ENCODE assay signal across 10 mouse cellular contexts in genomic region chr13:20473641-20474078, GRCm38 (mm10).
DNase-seq lines count a peak whose midpoint lies in the region; ATAC-seq and TF ChIP-seq lines count a peak whose summit lies in the region.
"Had no signal": no experiment of that assay in that cellular context is flagged by ENCODE, and none has a peak within 500 bp of the region (broad histone marks: within the 10 kb centered on the region; RNA-seq: fewer than 3 reads in every experiment).

No protein-coding gene starts in this region.

- no peak overlapping the region for H3K4me2 ChIP-seq in intestine, embryonic 14.5 days (ENCODE audit: low read length)
- no peak overlapping the region for H3K4me2 ChIP-seq in intestine, postnatal 0 days (replicated peaks; ENCODE audit: low read depth)
- H3K4me2 ChIP-seq in forebrain, embryonic 11.5 days (ENCODE audit: low read depth, low read length, severe bottlenecking), result peak overlapping the region; percentile 28; the same call in 1 of the 2 replicates
- peak overlapping the region; percentile 35 for H3K4me2 ChIP-seq in hindbrain, embryonic 11.5 days (replicated peaks; ENCODE audit: low read depth, low read length)
- H3K4me2 ChIP-seq in midbrain, postnatal 0 days (ENCODE audit: low read depth, low read length, poor library complexity, severe bottlenecking), result peak overlapping the region; percentile 71
- H3K4me2 ChIP-seq: limb, embryonic 13.5 days had no signal

- TF ChIP-seq CTCF in intestine, postnatal 0 days (IDR thresholded peaks at IDR 0.05; ENCODE audit: low read depth), result no peak
- TF ChIP-seq CTCF in midbrain, postnatal 0 days (IDR thresholded peaks at IDR 0.05), result no peak

- no peak overlapping the region for H3K27ac ChIP-seq in intestine, embryonic 14.5 days (ENCODE audit: low read depth)
- H3K27ac ChIP-seq in intestine, postnatal 0 days (ENCODE audit: low read depth, low read length), result no peak overlapping the region
- H3K27ac ChIP-seq in forebrain, embryonic 11.5 days (ENCODE audit: low read depth, low read length), result no peak overlapping the region
- H3K27ac ChIP-seq in hindbrain, embryonic 11.5 days (ENCODE audit: low read depth, low read length), result peak overlapping the region; percentile 69; the same call in 1 of the 2 replicates
- H3K27ac ChIP-seq in midbrain, postnatal 0 days (ENCODE audit: low read depth, low read length), result peak overlapping the region; percentile 78
- H3K27ac ChIP-seq: limb, embryonic 13.5 days had no signal

- no peak for ATAC-seq in intestine, embryonic 14.5 days (replicated peaks; ENCODE audit: low FRiP score, low TSS enrichment, low read depth)
- no peak for ATAC-seq in intestine, postnatal 0 days
- ATAC-seq in forebrain, embryonic 11.5 days (replicated peaks; ENCODE audit: low FRiP score), result no peak
- ATAC-seq in hindbrain, embryonic 11.5 days (ENCODE audit: low FRiP score), result no peak
- ATAC-seq in midbrain, postnatal 0 days (ENCODE audit: low FRiP score), result no peak
- no peak for ATAC-seq in megakaryocyte-erythroid progenitor cell, adult 5-6 weeks (replicated peaks; ENCODE audit: low FRiP score, low TSS enrichment, poor library complexity, severe bottlenecking)

- H3K36me3 ChIP-seq in intestine, embryonic 14.5 days (ENCODE audit: control insufficient read depth, insufficient read depth, low read length), result no peaks in the 10 kb centered on the region
- no peaks in the 10 kb centered on the region for H3K36me3 ChIP-seq in intestine, postnatal 0 days (ENCODE audit: control insufficient read depth, insufficient read depth)
- H3K36me3 ChIP-seq in forebrain, embryonic 11.5 days (ENCODE audit: control insufficient read depth, insufficient read depth, low read length), result no peaks in the 10 kb centered on the region
- no peaks in the 10 kb centered on the region for H3K36me3 ChIP-seq in hindbrain, embryonic 11.5 days (ENCODE audit: control insufficient read depth, insufficient read depth, low read length)
- H3K36me3 ChIP-seq in midbrain, postnatal 0 days (ENCODE audit: insufficient read depth, low read length), result no peaks in the 10 kb centered on the region
- H3K36me3 ChIP-seq: limb, embryonic 13.5 days had no signal

- peak; percentile 27 for DNase-seq in intestine, embryonic 14.5 days (ENCODE audit: low spot score)
- DNase-seq in forebrain, embryonic 11.5 days (ENCODE audit: low spot score), result no peak
- no peak for DNase-seq in hindbrain, embryonic 11.5 days (ENCODE audit: low spot score)
- DNase-seq in midbrain, postnatal 0 days (ENCODE audit: low spot score), result peak; percentile 39
- no peak for DNase-seq in adrenal gland, postnatal 4 days (ENCODE audit: low spot score in 2 of 2)
- DNase-seq: heart, postnatal 36 days; kidney, postnatal 36 days had no signal

- H3K9ac ChIP-seq in intestine, embryonic 14.5 days (ENCODE audit: low read length), result no peak overlapping the region
- H3K9ac ChIP-seq in intestine, postnatal 0 days (ENCODE audit: low read depth, low read length), result no peak overlapping the region
- H3K9ac ChIP-seq in forebrain, embryonic 11.5 days (ENCODE audit: low read length), result peak overlapping the region; percentile 20; the same call in 1 of the 2 replicates
- peak overlapping the region; percentile 20 for H3K9ac ChIP-seq in hindbrain, embryonic 11.5 days (ENCODE audit: low read depth, low read length)
- peak overlapping the region; percentile 54 for H3K9ac ChIP-seq in midbrain, postnatal 0 days (replicated peaks; ENCODE audit: low read length, poor library complexity, severe bottlenecking)
- H3K9ac ChIP-seq: limb, embryonic 13.5 days had no signal

- no peaks in the 10 kb centered on the region for H3K9me3 ChIP-seq in intestine, embryonic 14.5 days (ENCODE audit: control insufficient read depth, low read length)
- H3K9me3 ChIP-seq in intestine, postnatal 0 days (ENCODE audit: control insufficient read depth), result no peaks in the 10 kb centered on the region
- H3K9me3 ChIP-seq in forebrain, embryonic 11.5 days (ENCODE audit: control insufficient read depth, low read length), result no peaks in the 10 kb centered on the region
- H3K9me3 ChIP-seq in hindbrain, embryonic 11.5 days (ENCODE audit: control insufficient read depth, low read length), result no peaks in the 10 kb centered on the region
- H3K9me3 ChIP-seq in midbrain, postnatal 0 days (ENCODE audit: low read length), result no peaks in the 10 kb centered on the region
- H3K9me3 ChIP-seq: limb, embryonic 13.5 days had no signal

- no peak overlapping the region for H3K4me3 ChIP-seq in intestine, embryonic 14.5 days (ENCODE audit: low read depth, low read length)
- H3K4me3 ChIP-seq in intestine, postnatal 0 days (ENCODE audit: low read depth, low read length), result no peak overlapping the region
- peak overlapping the region; percentile 18; the same call in 1 of the 2 replicates for H3K4me3 ChIP-seq in forebrain, embryonic 11.5 days (ENCODE audit: low read depth, low read length)
- H3K4me3 ChIP-seq in hindbrain, embryonic 11.5 days (ENCODE audit: low read depth, low read length), result peak overlapping the region; percentile 27
- peak overlapping the region; percentile 48 for H3K4me3 ChIP-seq in midbrain, postnatal 0 days (ENCODE audit: low read depth, low read length)
- H3K4me3 ChIP-seq: limb, embryonic 13.5 days had no signal

- no peaks in the 10 kb centered on the region for H3K27me3 ChIP-seq in intestine, embryonic 14.5 days (replicated peaks; ENCODE audit: control insufficient read depth, insufficient read depth, low read length)
- no peaks in the 10 kb centered on the region for H3K27me3 ChIP-seq in intestine, postnatal 0 days (replicated peaks; ENCODE audit: control insufficient read depth, insufficient read depth, low read length)
- no peaks in the 10 kb centered on the region for H3K27me3 ChIP-seq in forebrain, embryonic 11.5 days (ENCODE audit: control insufficient read depth, insufficient read depth, low read length)
- H3K27me3 ChIP-seq in hindbrain, embryonic 11.5 days (ENCODE audit: control insufficient read depth, insufficient read depth, low read length), result no peaks in the 10 kb centered on the region
- H3K27me3 ChIP-seq in midbrain, postnatal 0 days (ENCODE audit: insufficient read depth, low read length), result no peaks in the 10 kb centered on the region

- WGBS in intestine, embryonic 14.5 days, result 69% methylated on average over 7 of the region's 7 CpGs
- WGBS in intestine, postnatal 0 days, result 73% methylated on average over 7 of the region's 7 CpGs
- WGBS in forebrain, embryonic 11.5 days, result 78% methylated on average over 7 of the region's 7 CpGs
- 76% methylated on average over 7 of the region's 7 CpGs for WGBS in hindbrain, embryonic 11.5 days
- 20% methylated on average over 7 of the region's 7 CpGs for WGBS in midbrain, postnatal 0 days

- no peaks in the 10 kb centered on the region for H3K4me1 ChIP-seq in intestine, embryonic 14.5 days (replicated peaks; ENCODE audit: control insufficient read depth, insufficient read depth, low read length)
- H3K4me1 ChIP-seq in intestine, postnatal 0 days (replicated peaks; ENCODE audit: control insufficient read depth, insufficient read depth, low read length), result no peaks in the 10 kb centered on the region
- no peaks in the 10 kb centered on the region for H3K4me1 ChIP-seq in forebrain, embryonic 11.5 days (replicated peaks; ENCODE audit: control insufficient read depth, insufficient read depth, low read length)
- H3K4me1 ChIP-seq in hindbrain, embryonic 11.5 days (replicated peaks; ENCODE audit: control insufficient read depth, insufficient read depth, low read length), result no peaks in the 10 kb centered on the region
- H3K4me1 ChIP-seq in midbrain, postnatal 0 days (ENCODE audit: insufficient read depth, low read length), result peaks cover 12% of the 10 kb centered on the region

Comparison
In these comparisons a context has a peak if more than half of its experiments do, and no peak if none do; other contexts are left out.
1. DNase-seq: peak in intestine, embryonic 14.5 days (single experiment) and midbrain, postnatal 0 days (single experiment); none in forebrain, embryonic 11.5 days (single experiment), hindbrain, embryonic 11.5 days (single experiment) and adrenal gland, postnatal 4 days (0 of 2).
2. H3K27ac ChIP-seq: peak in hindbrain, embryonic 11.5 days (single experiment) and midbrain, postnatal 0 days (single experiment); none in intestine, embryonic 14.5 days (single experiment), intestine, postnatal 0 days (single experiment) and forebrain, embryonic 11.5 days (single experiment).
3. H3K4me2 ChIP-seq: peak in forebrain, embryonic 11.5 days (single experiment), hindbrain, embryonic 11.5 days (single experiment) and midbrain, postnatal 0 days (single experiment); none in intestine, embryonic 14.5 days (single experiment) and intestine, postnatal 0 days (single experiment).
4. H3K4me3 ChIP-seq: peak in forebrain, embryonic 11.5 days (single experiment), hindbrain, embryonic 11.5 days (single experiment) and midbrain, postnatal 0 days (single experiment); none in intestine, embryonic 14.5 days (single experiment) and intestine, postnatal 0 days (single experiment).
5. H3K9ac ChIP-seq: peak in forebrain, embryonic 11.5 days (single experiment), hindbrain, embryonic 11.5 days (single experiment) and midbrain, postnatal 0 days (single experiment); none in intestine, embryonic 14.5 days (single experiment) and intestine, postnatal 0 days (single experiment).